Mouse (Mus musculus) liver, embryonic 16.5 days (tissue): ENCODE measurements around the gene Kctd11. TPM values are rescaled to one million over a fixed set of nuclear protein-coding genes. Genes with fewer than 3 reads are reported as not detected.
"Not testable (repeated sequence)": the region's sequence is repeated elsewhere in the genome, so short reads cannot be mapped to it uniquely, and the experiment has no call there.

Source experiments
- ATAC-seq: fragments of 200-750 bp; cut with Nextera tagmentation; 2 replicates; pipeline ENCODE4 v1.8.0; 2017; ENCODE audit warnings: low read depth, mild to moderate bottlenecking, moderate number of reproducible peaks, moderate library complexity
- H3K27ac ChIP-seq: fragments of 300-500 bp; sonication (generic); 2 replicates; pipeline ENCODE4 v1.5.1; 2014; ENCODE audit warnings: mild to moderate bottlenecking, low read length
- H3K27me3 ChIP-seq: fragments of 300-500 bp; sonication (generic); 2 replicates; pipeline ENCODE4 v1.6.1; 2014; ENCODE audit warnings: low read depth, low read length, mixed read lengths; ENCODE audit not compliant: control insufficient read depth, insufficient read depth
- H3K36me3 ChIP-seq: fragments of 300-500 bp; sonication (generic); 2 replicates; pipeline ENCODE4 v1.6.1; 2014; ENCODE audit warnings: mild to moderate bottlenecking; ENCODE audit not compliant: control insufficient read depth, insufficient read depth
- H3K4me1 ChIP-seq: fragments of 300-500 bp; sonication (generic); 2 replicates; pipeline ENCODE4 v1.6.1; 2014; ENCODE audit warnings: low read depth, low read length, mixed read lengths; ENCODE audit not compliant: control insufficient read depth
- H3K4me2 ChIP-seq: fragments of 300-500 bp; sonication (generic); 2 replicates; pipeline ENCODE4 v1.6.1; 2014; ENCODE audit warnings: low read depth, low read length, mixed read lengths
- H3K4me3 ChIP-seq: fragments of 300-500 bp; sonication (generic); 2 replicates; pipeline ENCODE4 v1.5.1; 2014; ENCODE audit warnings: low read depth, mild to moderate bottlenecking, low read length
- H3K9ac ChIP-seq: fragments of 300-500 bp; sonication (generic); 2 replicates; pipeline ENCODE4 v1.6.1; 2014; ENCODE audit warnings: low read depth, low read length
- H3K9me3 ChIP-seq: fragments of 300-500 bp; sonication (generic); replicated peaks from 2 replicates; pipeline ENCODE4 v1.6.1; 2016; ENCODE audit warnings: low read length; ENCODE audit not compliant: control insufficient read depth
- WGBS: fragments of 180-500 bp; shearing (Covaris S2); extraction: QIAGEN DNeasy Blood & Tissue Kit; methylation state at CpG from one replicate; pipeline ENCODE4 v1.1.7; 2014; ENCODE audit not compliant: insufficient replicate concordance; 5-methylcytosine and 5-hydroxymethylcytosine counted together
- polyA plus RNA-seq: library from polyadenylated mRNA; unstranded; fragments of >200 nt; fragmentation: Nextera tagmentation; extraction: Ambion mirVana; gene quantifications from 2 replicates; pipeline ENCODE4 v1.2.1, GENCODE M21; 2015

Kctd11 gene
- polyA plus RNA-seq, 1 experiment from 2014 or later, result 1.4 TPM

GRCm38 (mm10) chr11:69919661-69920265 is 38.6 kb upstream of the Kctd11 start:
- peak; percentile 41 for ATAC-seq
- H3K27me3 ChIP-seq, result no peaks in the 10 kb centered on the region
- peak overlapping the region; percentile 90 for H3K4me2 ChIP-seq
- peak overlapping the region; percentile 96 for H3K4me3 ChIP-seq
- H3K9ac ChIP-seq, result peak overlapping the region; percentile 98
- H3K36me3 ChIP-seq, result peaks cover 38% of the 10 kb centered on the region
- peaks cover 66% of the 10 kb centered on the region for H3K4me1 ChIP-seq
- H3K9me3 ChIP-seq, result no peaks in the 10 kb centered on the region
- H3K27ac ChIP-seq, result peak overlapping the region; percentile 99
- under 1% methylated on average over 17 of the region's 17 CpGs for WGBS

GRCm38 (mm10) chr11:69919053-69919452 is 37.8 kb upstream of the Kctd11 start:
- WGBS, result 39% methylated on average over 9 of the region's 9 CpGs
- Histone ChIP-seq H3K9me3 (no peaks in the 10 kb centered on the region), H3K36me3 (peaks cover 38% of the 10 kb centered on the region), H3K9ac (peak overlapping the region; percentile 98), H3K4me3 (peak overlapping the region; percentile 96), H3K4me2 (peak overlapping the region; percentile 90), H3K27me3 (no peaks in the 10 kb centered on the region), H3K4me1 (peaks cover 64% of the 10 kb centered on the region), H3K27ac (peak overlapping the region; percentile 99)
- ATAC-seq, result no peak

GRCm38 (mm10) chr11:69918118-69918517 is 36.9 kb upstream of the Kctd11 start:
- Histone ChIP-seq H3K4me1 (peaks cover 60% of the 10 kb centered on the region), H3K4me2 (peak overlapping the region; percentile 90), H3K9me3 (no peaks in the 10 kb centered on the region), H3K4me3 (peak overlapping the region; percentile 1; the same call in 1 of the 2 replicates), H3K27ac (peak overlapping the region; percentile 99), H3K27me3 (no peaks in the 10 kb centered on the region), H3K36me3 (peaks cover 38% of the 10 kb centered on the region), H3K9ac (peak overlapping the region; percentile 24; the same call in 1 of the 2 replicates)
- ATAC-seq, result no peak
- whole genome bisulfite sequencing, result 63% methylated on average over 5 of the region's 5 CpGs

GRCm38 (mm10) chr11:69917379-69917948 is 36.3 kb upstream of the Kctd11 start:
- no peak for ATAC-seq
- Histone ChIP-seq H3K27me3 (no peaks in the 10 kb centered on the region), H3K4me2 (peak overlapping the region; percentile 96), H3K9ac (peak overlapping the region; percentile 69), H3K36me3 (peaks cover 40% of the 10 kb centered on the region), H3K9me3 (no peaks in the 10 kb centered on the region), H3K27ac (peak overlapping the region; percentile 99), H3K4me1 (peaks cover 54% of the 10 kb centered on the region), H3K4me3 (peak overlapping the region; percentile 10)
- WGBS, result 64% methylated on average over 8 of the region's 8 CpGs

GRCm38 (mm10) chr11:69916652-69917378 is 35.6 kb upstream of the Kctd11 start:
- Histone ChIP-seq H3K4me2 (peak overlapping the region; percentile 96), H3K9ac (peak overlapping the region; percentile 69), H3K27ac (peak overlapping the region; percentile 99), H3K4me3 (peak overlapping the region; percentile 93), H3K36me3 (peaks cover 46% of the 10 kb centered on the region), H3K4me1 (peaks cover 52% of the 10 kb centered on the region)
- WGBS, result 35% methylated on average over 7 of the region's 7 CpGs
- ATAC-seq, H3K9me3 ChIP-seq, H3K27me3 ChIP-seq: not testable (repeated sequence)

- Histone ChIP-seq H3K36me3 (peaks cover 54% of the 10 kb centered on the region), H3K9me3 (no peaks in the 10 kb centered on the region), H3K4me2 (peak overlapping the region; percentile 96), H3K27me3 (no peaks in the 10 kb centered on the region), H3K27ac (peak overlapping the region; percentile 99), H3K4me1 (peaks cover 52% of the 10 kb centered on the region), H3K4me3 (peak overlapping the region; percentile 93), H3K9ac (peak overlapping the region; percentile 94)
- peak; percentile 64 for ATAC-seq
- WGBS, result 21% methylated on average over 5 of the region's 5 CpGs
Observed at GRCm38 (mm10) chr11:69915667-69916627, 34.7 kb upstream of the Kctd11 start.

- H3K27ac ChIP-seq, result peak overlapping the region; percentile 99
- H3K4me2 ChIP-seq, result peak overlapping the region; percentile 96
- H3K36me3 ChIP-seq, result peaks cover 59% of the 10 kb centered on the region
- peak overlapping the region; percentile 94 for H3K9ac ChIP-seq
- peaks cover 52% of the 10 kb centered on the region for H3K4me1 ChIP-seq
- H3K9me3 ChIP-seq, result no peaks in the 10 kb centered on the region
- H3K4me3 ChIP-seq, result peak overlapping the region; percentile 93
- 24% methylated on average over 9 of the region's 9 CpGs for WGBS
- H3K27me3 ChIP-seq, result no peaks in the 10 kb centered on the region
- no peak for ATAC-seq
Observed at GRCm38 (mm10) chr11:69914917-69915430, 33.8 kb upstream of the Kctd11 start.

GRCm38 (mm10) chr11:69914372-69914764 is 33.2 kb upstream of the Kctd11 start:
- Histone ChIP-seq H3K4me3 (peak overlapping the region; percentile 93), H3K4me2 (peak overlapping the region; percentile 96), H3K27ac (peak overlapping the region; percentile 99), H3K36me3 (peaks cover 62% of the 10 kb centered on the region), H3K9me3 (no peaks in the 10 kb centered on the region), H3K4me1 (peaks cover 50% of the 10 kb centered on the region), H3K27me3 (no peaks in the 10 kb centered on the region), H3K9ac (peak overlapping the region; percentile 94)
- ATAC-seq, result peak; percentile 8
- 1% methylated on average over 17 of the region's 17 CpGs for WGBS
